Mouse (Mus musculus) lung, postnatal 0 days (tissue): ENCODE measurements around the gene Dnajc5.

Source experiments
- CTCF ChIP-seq: IDR thresholded peaks from 2 replicates; pipeline ENCODE4 v1.5.1; 2016; ENCODE audit warnings: antibody characterized with exemption, mild to moderate bottlenecking
- EP300 ChIP-seq: IDR thresholded peaks from 2 replicates; pipeline ENCODE4 v1.6.1; 2016; ENCODE audit warnings: antibody characterized with exemption, mild to moderate bottlenecking, control low read depth

- no peak for TF ChIP-seq CTCF
- TF ChIP-seq EP300, result no peak
Observed at GRCm38 (mm10) chr2:181570375-181570774, 50.1 kb downstream of the Dnajc5 start.
